Mouse (Mus musculus): Measurements from ENCODE around the gene Gm44511.
"Not testable (repeated sequence)": the region's sequence is repeated elsewhere in the genome, so short reads cannot be mapped to it uniquely, and the experiment has no call there.

Gene Gm44511

DNA sequence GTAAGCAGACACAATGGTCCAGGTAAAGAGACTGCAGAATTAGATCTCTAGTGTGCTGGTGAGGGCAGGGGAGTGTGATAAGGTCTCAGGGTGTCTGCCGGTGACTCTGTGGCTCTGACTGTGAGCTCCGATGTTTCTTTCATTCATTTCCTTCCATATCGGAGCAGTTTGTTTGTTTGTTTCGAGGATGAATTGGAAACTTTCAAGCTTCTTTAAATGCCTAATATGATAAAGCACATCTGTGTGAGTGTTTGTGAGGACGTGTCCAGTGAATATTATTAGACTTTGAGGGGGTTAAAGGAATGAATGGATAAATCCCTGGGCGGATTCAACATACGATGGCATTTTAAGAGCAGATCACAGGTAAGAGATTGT is 26.2 kb downstream of the Gm44511 start:
- no peak for DNase-seq (ENCODE audit: low spot score)

- DNase-seq (ENCODE audit: low spot score): peak; percentile 92
These were observed 26.8 kb downstream of the Gm44511 start for GRCm38 (mm10) chr6:128799144-128799895.

- DNase-seq (ENCODE audit: low spot score): peak; percentile 91
These were observed 27.4 kb downstream of the Gm44511 start for GRCm38 (mm10) chr6:128798772-128799143.

DNA sequence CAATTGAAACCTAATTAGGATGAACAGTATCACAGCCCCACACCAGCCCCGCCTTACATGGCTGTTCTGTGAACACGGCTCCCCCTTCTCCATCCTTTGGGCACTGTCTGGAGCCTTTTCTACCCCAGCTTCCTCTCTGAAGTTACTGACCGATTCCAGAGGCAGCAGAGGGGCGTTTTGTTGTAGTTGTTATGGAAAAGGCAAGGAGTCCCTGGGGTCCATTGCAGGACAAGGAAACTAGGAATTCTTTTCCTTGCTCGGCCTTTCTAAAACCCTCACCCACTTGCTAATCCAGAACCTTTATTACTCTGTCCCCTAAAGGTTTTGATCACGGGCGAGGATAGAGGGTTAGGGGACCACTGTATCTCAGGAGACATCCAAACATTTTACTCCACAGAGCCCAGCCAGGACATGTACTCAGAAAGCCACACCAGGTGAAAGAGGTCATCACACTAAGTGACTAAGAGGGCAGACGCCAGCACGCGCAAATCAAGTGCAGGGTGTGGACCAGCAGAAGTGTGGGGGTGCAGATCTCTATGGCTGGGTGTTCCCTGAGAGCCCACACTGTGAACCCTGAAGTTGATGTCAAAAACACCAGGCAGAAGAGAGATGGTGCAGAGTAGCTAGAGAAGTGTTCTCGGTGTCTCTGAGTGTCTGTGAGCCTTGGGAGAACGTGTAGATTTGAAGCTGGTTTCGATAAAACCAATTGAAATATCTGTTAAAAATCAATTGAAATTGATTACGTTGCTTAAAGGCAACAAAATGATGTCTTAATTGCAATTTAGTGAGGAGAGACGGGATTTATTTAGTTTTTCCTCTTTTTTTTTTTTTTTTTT is 28.0 kb downstream of the Gm44511 start:
- DNase-seq (ENCODE audit: low spot score): peak; percentile 55

DNA sequence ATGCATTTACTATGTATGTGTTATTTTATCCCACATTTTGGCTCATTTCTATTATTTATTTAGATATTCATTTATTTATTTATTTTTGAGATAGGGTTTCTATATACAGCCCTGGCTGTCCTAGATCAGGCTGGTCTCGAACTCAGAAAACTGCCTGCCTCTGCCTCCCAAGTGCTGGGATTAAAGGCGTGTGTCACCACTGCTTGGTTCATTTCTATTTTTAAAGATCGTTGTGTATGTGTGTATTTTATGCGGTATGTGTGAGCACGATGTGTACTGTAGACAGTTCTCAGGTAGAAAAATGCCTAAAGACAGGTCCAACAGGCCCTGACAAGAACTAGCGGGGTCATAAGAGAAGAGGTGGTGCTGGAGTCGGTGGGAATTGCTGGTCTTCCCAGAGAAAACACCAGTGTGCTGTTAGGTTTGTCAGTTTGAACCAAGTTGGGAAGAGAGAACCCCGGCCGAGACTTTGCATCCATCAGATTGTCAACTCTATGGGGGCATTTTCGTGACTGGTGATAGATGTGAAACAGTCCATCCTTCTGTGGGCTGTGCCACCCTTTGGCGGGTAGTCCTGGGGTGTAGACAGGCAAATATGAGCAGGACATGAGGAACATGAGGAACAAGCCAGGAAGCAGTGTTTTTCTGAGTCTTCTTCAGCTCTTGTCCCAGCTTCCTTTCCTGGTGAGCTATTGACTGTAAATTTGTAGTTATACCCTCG is 28.8 kb downstream of the Gm44511 start:
- DNase-seq (ENCODE audit: low spot score): peak; percentile 15

DNA sequence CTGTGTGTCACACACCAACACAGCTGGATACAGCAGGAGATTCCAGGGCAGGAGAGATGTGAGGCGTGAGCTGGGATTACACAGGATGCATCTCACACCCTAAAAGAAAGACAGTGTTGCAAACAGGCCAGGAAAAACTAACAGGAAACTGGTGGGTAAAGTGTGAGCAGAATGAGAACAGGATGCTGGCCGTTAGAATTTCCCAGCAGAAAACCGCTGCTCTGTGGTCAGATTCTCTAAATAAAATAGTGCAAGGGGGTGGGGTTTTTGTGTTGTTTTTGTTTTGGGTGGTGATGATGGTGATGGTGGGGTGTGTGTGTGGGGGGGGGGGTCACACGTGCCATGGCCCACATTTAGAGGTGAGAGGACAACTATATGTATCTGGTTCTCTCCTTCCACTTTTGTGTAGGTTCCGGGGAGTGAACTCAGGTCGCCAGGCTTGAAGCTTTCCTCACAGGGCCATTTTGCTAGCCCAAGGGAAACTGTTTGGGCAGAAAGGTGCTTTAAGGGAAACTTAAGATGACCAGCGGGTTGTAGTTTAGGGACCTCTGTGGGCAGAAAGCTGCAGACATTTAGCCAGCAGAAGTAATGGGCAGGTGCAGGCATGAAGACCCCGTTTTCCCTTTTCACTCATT is 29.7 kb downstream of the Gm44511 start:
- DNase-seq (ENCODE audit: low spot score): no peak

DNA sequence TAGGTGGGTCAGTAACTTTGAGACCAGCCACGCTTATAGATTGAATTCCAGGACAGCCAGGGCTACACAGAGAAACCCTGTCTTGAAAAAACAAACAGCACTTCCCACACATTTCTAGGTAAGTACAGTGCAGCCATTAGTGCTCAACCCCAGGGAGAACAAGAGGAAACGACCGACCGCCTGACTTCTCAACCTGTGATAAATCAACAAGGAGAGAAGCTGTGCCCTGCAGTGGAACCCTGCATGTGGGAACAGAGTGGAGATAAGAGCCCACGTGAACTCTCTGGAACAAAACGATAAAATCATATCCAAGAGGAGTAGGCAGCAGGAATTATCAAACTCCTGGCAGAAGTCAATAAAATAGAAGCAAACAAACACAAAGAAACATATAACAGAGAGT is 32.4 kb downstream of the Gm44511 start:
- no peak for DNase-seq (ENCODE audit: low spot score)

DNA sequence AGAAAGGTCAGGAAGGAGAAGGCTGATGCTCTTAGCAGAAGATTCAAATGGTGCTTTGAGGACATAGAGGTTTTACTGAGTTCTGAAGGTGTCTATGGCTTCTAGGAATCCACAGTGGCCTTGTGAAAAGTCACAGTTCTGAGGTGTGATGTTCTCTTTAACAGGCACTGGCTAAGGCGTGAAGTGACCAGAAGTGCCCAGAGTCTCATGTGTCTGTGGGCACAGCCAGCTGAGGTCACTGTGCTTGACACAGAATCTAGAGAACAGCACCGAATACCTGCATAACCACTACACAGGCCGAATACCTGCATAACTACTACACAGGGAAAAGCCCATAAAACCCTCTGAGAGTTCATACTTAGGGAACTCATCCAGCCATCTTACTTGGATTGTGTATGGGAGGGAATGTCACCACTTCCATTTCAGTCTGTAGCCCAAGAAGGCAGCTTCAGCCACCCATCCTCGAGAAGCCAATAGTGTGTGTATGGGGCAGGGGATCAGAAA is 35.6 kb downstream of the Gm44511 start:
- DNase-seq (ENCODE audit: low spot score): not testable (repeated sequence)

GRCm38 (mm10) chr6:128789115-128789514 is 37.0 kb downstream of the Gm44511 start, which contains the start of gene Klrb1c:
TSS of gene Klrb1c (minus strand) at chr6:128789215.
- DNase-seq (ENCODE audit: low spot score): no peak

DNA sequence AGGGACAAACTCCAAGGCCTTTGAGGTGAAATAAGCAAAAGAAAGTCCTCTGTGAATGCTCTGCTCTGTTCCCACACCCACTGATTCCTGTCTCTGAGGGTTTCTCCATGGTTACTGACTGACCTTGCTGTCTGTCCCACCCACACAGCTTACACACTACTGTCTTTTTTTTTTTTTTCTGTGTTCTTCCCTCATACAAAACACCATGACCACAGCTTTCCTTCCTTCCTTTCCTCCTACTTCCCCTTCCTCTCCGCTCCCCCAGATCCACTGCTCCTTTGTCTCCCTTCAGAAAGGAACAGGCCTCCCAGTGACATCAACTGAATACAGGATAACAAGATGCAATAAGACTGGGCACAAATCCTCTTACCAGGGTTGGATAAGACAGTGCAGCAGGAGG is 37.6 kb downstream of the Gm44511 start:
- no peak for DNase-seq (ENCODE audit: low spot score)

DNA sequence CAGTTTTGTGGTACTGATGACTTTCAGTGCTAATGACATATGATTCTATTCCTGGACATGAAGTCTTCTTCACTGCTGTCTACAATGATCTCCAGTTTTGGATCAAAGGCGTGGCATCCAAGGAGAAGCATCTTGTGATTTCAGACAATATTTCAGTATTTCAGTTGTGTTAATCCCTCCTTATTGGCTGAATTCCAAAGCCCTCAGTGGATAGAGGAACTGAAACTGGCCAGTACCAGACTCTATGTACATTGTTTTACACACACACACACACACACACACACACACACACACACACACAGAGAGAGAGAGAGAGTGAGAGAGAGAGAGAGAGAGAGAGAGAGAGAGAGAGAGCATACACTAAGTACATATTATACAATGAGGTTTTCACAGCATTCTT is 39.7 kb downstream of the Gm44511 start:
- not testable (repeated sequence) for DNase-seq (ENCODE audit: low spot score)

DNA sequence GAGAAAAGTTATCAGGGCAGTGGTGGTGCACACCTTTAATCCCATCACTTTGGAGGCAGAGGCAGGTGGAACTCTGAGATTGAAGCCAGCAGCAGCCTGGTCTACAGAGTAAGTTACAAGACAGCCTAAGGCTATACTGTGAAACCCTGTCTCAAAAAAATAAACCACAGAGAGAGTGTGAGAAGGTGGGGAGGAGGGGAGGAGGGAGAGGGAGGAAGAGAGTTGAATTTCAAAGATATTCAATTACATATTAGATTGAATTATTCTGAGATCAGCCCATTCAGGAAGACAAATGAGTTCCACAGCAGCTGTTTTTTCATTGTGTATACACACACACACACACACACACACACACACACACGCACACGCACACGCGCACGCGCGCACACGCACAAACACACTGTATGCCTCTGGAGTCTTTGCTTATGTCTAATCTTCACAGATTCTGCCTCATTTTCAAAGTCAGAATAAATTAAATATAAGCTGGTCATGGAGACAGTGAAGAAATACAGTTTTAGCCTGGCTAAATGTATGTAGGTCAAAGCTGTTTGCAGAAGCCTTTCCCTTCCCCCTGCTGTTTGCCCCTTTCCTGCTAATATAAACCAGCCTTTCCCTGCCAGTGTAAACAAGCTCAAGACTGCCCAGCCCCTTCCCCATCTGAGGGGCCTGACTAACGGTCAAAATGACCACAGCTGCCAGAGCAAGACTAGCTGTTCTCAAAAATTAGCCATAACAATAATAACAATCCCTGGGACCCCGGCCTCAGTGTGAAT is 56.4 kb downstream of the Gm44511 start:
- DNase-seq (ENCODE audit: low spot score): peak; percentile 67

- no peak for DNase-seq (ENCODE audit: low spot score)
These were observed 58.1 kb downstream of the Gm44511 start for GRCm38 (mm10) chr6:128768047-128768446.

DNA sequence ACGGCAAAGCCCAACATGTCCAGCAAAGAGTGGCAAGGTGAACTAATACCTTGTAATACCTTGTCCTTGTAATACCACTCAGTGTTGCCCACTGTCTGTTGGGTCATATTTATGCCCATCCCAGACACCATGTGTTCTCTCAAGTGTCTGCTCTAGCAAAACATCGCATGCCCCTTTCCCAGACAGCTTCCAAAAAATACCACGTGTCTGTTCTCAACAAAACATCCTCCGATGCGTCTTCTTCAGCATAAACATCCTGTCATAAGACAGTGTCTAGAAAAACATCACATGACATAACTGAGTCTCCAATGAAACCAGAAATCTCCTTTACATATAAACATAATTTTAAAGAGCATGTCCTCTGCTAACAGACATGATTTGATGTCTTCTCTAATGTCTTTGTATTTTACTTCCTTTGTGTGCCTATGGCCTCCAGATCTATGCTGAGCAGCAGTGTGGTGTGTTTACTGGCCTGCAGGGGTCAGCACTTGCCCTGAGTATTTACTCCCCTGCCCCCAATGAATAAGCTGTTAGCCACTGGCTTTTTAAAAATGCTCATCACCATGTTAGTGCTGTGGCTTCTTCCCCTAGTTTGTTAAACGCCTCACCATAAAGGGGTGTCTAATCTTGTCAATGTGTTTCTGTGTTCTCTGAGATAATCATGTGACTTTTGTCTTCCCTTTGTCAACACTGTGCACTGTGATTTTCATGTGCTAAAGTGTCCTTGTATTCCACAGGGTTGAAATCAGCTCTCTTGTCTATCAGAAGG is 59.4 kb downstream of the Gm44511 start:
- peak; percentile 84 for DNase-seq (ENCODE audit: low spot score)

- DNase-seq (ENCODE audit: low spot score): no peak
These were observed 60.9 kb downstream of the Gm44511 start for GRCm38 (mm10) chr6:128765211-128765610.

DNA sequence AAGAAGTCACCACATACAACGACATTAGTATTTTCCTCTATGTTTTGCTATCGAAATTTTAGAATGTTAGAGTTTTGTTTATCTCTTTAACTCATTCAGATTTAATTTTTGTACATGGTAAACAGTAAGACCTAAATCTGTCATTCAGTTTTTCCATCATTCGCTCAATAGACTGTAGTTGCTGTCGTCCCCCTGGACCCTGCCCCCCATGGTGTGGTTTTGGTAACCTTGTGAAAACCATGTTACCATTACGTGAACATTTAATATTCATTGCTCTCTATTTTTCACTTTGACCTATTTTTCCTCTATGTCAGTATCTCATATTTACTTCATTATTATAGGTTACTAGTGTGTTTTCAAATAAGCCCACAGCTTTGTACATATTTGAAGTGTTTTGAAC is 61.5 kb downstream of the Gm44511 start:
- peak; percentile 14 for DNase-seq (ENCODE audit: low spot score)

DNA sequence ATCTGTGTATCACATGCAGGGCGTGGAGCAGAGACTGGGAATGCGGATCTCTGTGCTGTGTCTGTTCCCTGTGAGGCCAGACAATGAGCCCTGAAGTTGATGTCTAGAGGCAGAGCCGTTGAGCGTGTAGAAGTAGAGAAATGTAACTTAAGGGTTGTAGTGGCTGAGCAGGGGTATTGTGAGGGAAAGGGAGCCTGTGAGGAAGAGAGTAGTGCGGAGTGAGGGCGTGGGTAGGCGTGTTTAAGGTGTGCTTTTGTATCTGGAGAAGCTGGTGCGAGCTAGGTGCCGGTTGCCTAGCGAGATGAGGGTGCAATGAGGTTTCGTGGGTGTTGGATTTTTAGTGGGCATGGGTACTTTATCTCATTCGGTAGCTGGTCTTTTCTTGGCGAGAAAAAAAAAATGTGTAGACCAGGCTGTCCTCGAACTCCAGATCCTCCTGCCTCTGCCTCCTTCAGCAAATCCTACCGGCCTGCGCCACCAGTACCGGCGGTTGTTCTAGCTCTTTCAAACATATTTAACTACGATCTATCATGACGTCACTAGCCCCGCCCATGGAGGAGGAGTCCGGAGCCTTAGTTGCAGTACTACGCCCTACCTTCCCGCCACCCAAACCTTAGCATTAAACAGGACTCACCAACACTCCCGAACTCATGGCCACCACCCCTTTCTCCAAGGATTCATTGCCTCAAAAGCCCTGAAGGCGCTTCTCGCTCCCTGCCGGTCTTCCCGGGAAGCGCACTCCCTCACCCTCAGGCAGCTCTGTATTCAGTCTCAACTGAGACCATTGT is 62.2 kb downstream of the Gm44511 start:
- DNase-seq (ENCODE audit: low spot score): peak; percentile 98

- DNase-seq (ENCODE audit: low spot score): not testable (repeated sequence)
These were observed 63.0 kb downstream of the Gm44511 start for GRCm38 (mm10) chr6:128762892-128763670.

DNA sequence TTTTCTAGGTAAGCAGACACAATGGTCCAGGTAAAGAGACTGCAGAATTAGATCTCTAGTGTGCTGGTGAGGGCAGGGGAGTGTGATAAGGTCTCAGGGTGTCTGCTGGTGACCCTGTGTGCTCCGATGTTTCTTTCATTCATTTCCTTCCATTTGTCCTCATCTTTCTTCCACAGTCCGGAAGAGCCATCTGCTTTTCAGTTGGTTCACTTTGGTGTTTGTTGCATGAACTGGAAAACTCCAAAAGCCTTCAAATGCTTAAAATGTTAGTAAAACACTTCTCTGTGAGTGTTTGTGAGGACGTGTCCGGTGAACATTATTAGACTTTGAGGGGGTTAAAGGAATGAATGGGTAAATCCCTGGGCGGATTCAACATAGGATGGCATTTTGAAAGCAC is 65.0 kb downstream of the Gm44511 start:
- no peak for DNase-seq (ENCODE audit: low spot score)

All from embryo, embryonic 10.5 days (tissue).